Mouse (Mus musculus) activated CD4-positive, CD25-positive, alpha-beta regulatory T cell, adult 4 months (primary cell): ENCODE measurements around the gene Cdc42. TPM values are rescaled to one million over a fixed set of nuclear protein-coding genes. Genes with fewer than 3 reads are reported as not detected.

ENCODE experiments used
- ATAC-seq: one replicate; pipeline ENCODE4 v1.8.0; 2017
- polyA plus RNA-seq, 2 experiments: library from polyadenylated mRNA; unstranded; fragments of 100-300 nt; shearing (Covaris generic); gene quantifications; one replicate each; pipeline ENCODE4 v1.2.1; 2017

Cdc42 gene
- polyA plus RNA-seq, 2 experiments from 2014 or later: 726 to 745 TPM

GRCm38 (mm10) chr4:137315061-137315460 lies 42.5 kb downstream of the Cdc42 start:
- no peak for ATAC-seq

- no peak for ATAC-seq
These were observed 43.0 kb downstream of the Cdc42 start for GRCm38 (mm10) chr4:137314561-137314960.

GRCm38 (mm10) chr4:137313511-137313910 lies 44.0 kb downstream of the Cdc42 start:
- ATAC-seq: no peak

GRCm38 (mm10) chr4:137308377-137308776 lies 49.1 kb downstream of the Cdc42 start:
- peak; percentile 46 for ATAC-seq

GRCm38 (mm10) chr4:137306991-137307706 lies 50.4 kb downstream of the Cdc42 start:
- ATAC-seq: no peak

- no peak for ATAC-seq
These were observed 51.0 kb downstream of the Cdc42 start for GRCm38 (mm10) chr4:137306577-137306888.

GRCm38 (mm10) chr4:137305831-137306576 lies 51.5 kb downstream of the Cdc42 start:
- ATAC-seq: no peak

GRCm38 (mm10) chr4:137305066-137305465 lies 52.5 kb downstream of the Cdc42 start:
- no peak for ATAC-seq

GRCm38 (mm10) chr4:137304106-137304505 lies 53.4 kb downstream of the Cdc42 start:
- no peak for ATAC-seq

GRCm38 (mm10) chr4:137301635-137302034 lies 55.9 kb downstream of the Cdc42 start:
- ATAC-seq: no peak

GRCm38 (mm10) chr4:137300227-137300626 lies 57.3 kb downstream of the Cdc42 start:
- ATAC-seq: no peak

- ATAC-seq: no peak
These were observed 59.1 kb downstream of the Cdc42 start for GRCm38 (mm10) chr4:137298406-137298805.

GRCm38 (mm10) chr4:137297611-137298010 lies 59.9 kb downstream of the Cdc42 start:
- no peak for ATAC-seq

GRCm38 (mm10) chr4:137294951-137295350 lies 62.6 kb downstream of the Cdc42 start:
- no peak for ATAC-seq

- no peak for ATAC-seq
These were observed 63.0 kb downstream of the Cdc42 start for GRCm38 (mm10) chr4:137294474-137294873.

GRCm38 (mm10) chr4:137294032-137294431 lies 63.5 kb downstream of the Cdc42 start:
- ATAC-seq: no peak

- no peak for ATAC-seq
These were observed 64.9 kb downstream of the Cdc42 start for GRCm38 (mm10) chr4:137292625-137293024.

- no peak for ATAC-seq
These were observed 67.3 kb downstream of the Cdc42 start for GRCm38 (mm10) chr4:137290250-137290649.

- ATAC-seq: no peak
These were observed 67.8 kb downstream of the Cdc42 start for GRCm38 (mm10) chr4:137289701-137290100.

- ATAC-seq: no peak
These were observed 69.7 kb downstream of the Cdc42 start for GRCm38 (mm10) chr4:137287818-137288217.

GRCm38 (mm10) chr4:137287206-137287605 lies 70.3 kb downstream of the Cdc42 start:
- no peak for ATAC-seq

- no peak for ATAC-seq
These were observed 70.9 kb downstream of the Cdc42 start for GRCm38 (mm10) chr4:137286662-137286953.

GRCm38 (mm10) chr4:137285876-137286661 lies 71.5 kb downstream of the Cdc42 start:
- ATAC-seq: no peak

- no peak for ATAC-seq
These were observed 74.2 kb downstream of the Cdc42 start for GRCm38 (mm10) chr4:137283407-137283732.
